Mouse (Mus musculus) CH12.LX (cell line): Measurements from ENCODE around the gene Luzp1. TPM values are rescaled to one million over a fixed set of nuclear protein-coding genes. Genes with fewer than 3 reads are reported as not detected.

ENCODE experiments used
- DNase-seq: peaks from one replicate; pipeline ENCODE4 v3.0.0-alpha.2; 2013; ENCODE audit errors: extremely low read depth
- H3K27ac ChIP-seq: 2 replicates; pipeline ENCODE4 v1.5.1; 2012; ENCODE audit warnings: low read depth, mild to moderate bottlenecking, control low read depth, moderate library complexity; ENCODE audit not compliant: insufficient read depth
- H3K27me3 ChIP-seq: replicated peaks from 2 replicates; pipeline ENCODE3; 2012; ENCODE audit warnings: inconsistent platforms
- H3K36me3 ChIP-seq, 2 experiments: replicated peaks in 1 of 2; 2 replicates each; pipeline versions ENCODE3 to v1.6.1; 2012; ENCODE audit warnings: inconsistent platforms in 1 of 2, low read length in 1 of 2, mild to moderate bottlenecking in 1 of 2, mixed read lengths in 1 of 2, moderate library complexity in 1 of 2; ENCODE audit not compliant: control insufficient read depth in 1 of 2, insufficient read depth in 1 of 2
- H3K4me1 ChIP-seq, 2 experiments: 2 replicates each; pipeline ENCODE4 v1.6.1; 2012; ENCODE audit warnings: inconsistent platforms in 1 of 2, moderate library complexity in 1 of 2; ENCODE audit not compliant: insufficient read depth in 2 of 2, control insufficient read depth in 1 of 2
- H3K4me2 ChIP-seq: 2 replicates; pipeline ENCODE4 v1.6.1; 2012; ENCODE audit warnings: low read depth, mild to moderate bottlenecking, control low read depth; ENCODE audit not compliant: poor library complexity, insufficient read depth, severe bottlenecking
- H3K4me3 ChIP-seq, 3 experiments: fragments of 150-350 bp in 1 of 3; sonication (generic) in 1 of 3; replicated peaks in 1 of 3; 2 replicates each; pipeline versions ENCODE3 to v1.5.1; 2011 to 2012; ENCODE audit warnings: low read depth in 2 of 3, low read length in 2 of 3, mild to moderate bottlenecking in 2 of 3, moderate library complexity in 2 of 3, control low read depth in 1 of 3, improper control_type of control experiment in 1 of 3, inconsistent platforms in 1 of 3, mixed read lengths in 1 of 3; ENCODE audit not compliant: poor library complexity in 1 of 3
- H3K79me2 ChIP-seq: replicated peaks from 2 replicates; pipeline ENCODE4 v1.6.1; 2012; ENCODE audit warnings: mild to moderate bottlenecking, moderate library complexity; ENCODE audit not compliant: control insufficient read depth, poor library complexity, insufficient read depth, severe bottlenecking; ENCODE audit errors: extremely low read depth
- H3K9ac ChIP-seq: 2 replicates; pipeline ENCODE4 v1.6.1; 2012; ENCODE audit warnings: low read depth, mild to moderate bottlenecking, control low read depth, moderate library complexity; ENCODE audit not compliant: insufficient read depth
- H3K9me3 ChIP-seq: replicated peaks from 2 replicates; pipeline ENCODE3; 2012; ENCODE audit warnings: low read length, inconsistent platforms, mixed read lengths
- BHLHE40 ChIP-seq: IDR thresholded peaks from 2 replicates; pipeline ENCODE4 v1.6.1; 2011; ENCODE audit warnings: mild to moderate bottlenecking, low read depth, low read length, improper control_type of control experiment
- CHD1 ChIP-seq: IDR thresholded peaks from 2 replicates; pipeline ENCODE4 v1.6.1; 2012; ENCODE audit warnings: low read depth, low read length, improper control_type of control experiment, inconsistent platforms
- CHD2 ChIP-seq: IDR thresholded peaks from 2 replicates; pipeline ENCODE4 v1.6.1; 2011; ENCODE audit warnings: low read length, improper control_type of control experiment
- CTCF ChIP-seq, 2 experiments: IDR thresholded peaks in 1 of 2; conservative IDR thresholded peaks in 1 of 2; 2 replicates each; pipeline ENCODE4 v1.5.1; 2011 to 2012; ENCODE audit warnings: low read depth in 2 of 2, low read length in 2 of 2, improper control_type of control experiment in 1 of 2, inconsistent platforms in 1 of 2, mild to moderate bottlenecking in 1 of 2, moderate library complexity in 1 of 2
- E2F4 ChIP-seq: IDR thresholded peaks from 2 replicates; pipeline ENCODE4 v1.6.1; 2011; ENCODE audit warnings: low read depth, low read length, improper control_type of control experiment; ENCODE audit not compliant: insufficient replicate concordance
- ELF1 ChIP-seq: IDR thresholded peaks from 2 replicates; pipeline ENCODE4 v1.6.1; 2014; ENCODE audit warnings: low read depth, mild to moderate bottlenecking, inconsistent platforms, low read length, improper control_type of control experiment
- EP300 ChIP-seq: IDR thresholded peaks from 2 replicates; pipeline ENCODE4 v1.6.1; 2011; ENCODE audit warnings: low read length, improper control_type of control experiment
- ETS1 ChIP-seq: conservative IDR thresholded peaks from 2 replicates; pipeline ENCODE4 v1.6.1; 2012; ENCODE audit warnings: low read depth, mild to moderate bottlenecking, inconsistent platforms, low read length, improper control_type of control experiment, moderate library complexity
- GABPA ChIP-seq: IDR thresholded peaks from 2 replicates; pipeline ENCODE4 v1.6.1; 2012; ENCODE audit warnings: low read depth, low read length, improper control_type of control experiment, inconsistent platforms; ENCODE audit not compliant: insufficient replicate concordance
- HCFC1 ChIP-seq: IDR thresholded peaks from 2 replicates; pipeline ENCODE4 v1.6.1; 2012; ENCODE audit warnings: low read depth, mild to moderate bottlenecking, inconsistent platforms, low read length, improper control_type of control experiment
- IRF4 ChIP-seq: IDR thresholded peaks from 2 replicates; pipeline ENCODE4 v1.6.1; 2014; ENCODE audit warnings: low read depth, mild to moderate bottlenecking, inconsistent platforms, low read length, improper control_type of control experiment
- JUN ChIP-seq: IDR thresholded peaks from 2 replicates; pipeline ENCODE4 v1.6.1; 2011; ENCODE audit warnings: low read depth, mild to moderate bottlenecking, low read length, improper control_type of control experiment, moderate library complexity; ENCODE audit not compliant: insufficient read depth
- JUND ChIP-seq: conservative IDR thresholded peaks from 2 replicates; pipeline ENCODE4 v1.6.1; 2011; ENCODE audit warnings: low read depth, low read length, improper control_type of control experiment
- KAT2A ChIP-seq: IDR thresholded peaks from 2 replicates; pipeline ENCODE4 v1.6.1; 2012; ENCODE audit warnings: low read length, improper control_type of control experiment, inconsistent platforms; ENCODE audit not compliant: insufficient replicate concordance
- MAFK ChIP-seq: IDR thresholded peaks from 2 replicates; pipeline ENCODE4 v1.6.1; 2011; ENCODE audit warnings: low read length, improper control_type of control experiment; ENCODE audit not compliant: insufficient replicate concordance
- MAX ChIP-seq: IDR thresholded peaks from 2 replicates; pipeline ENCODE4 v1.6.1; 2011; ENCODE audit warnings: low read length, improper control_type of control experiment
- MAZ ChIP-seq: IDR thresholded peaks from 2 replicates; pipeline ENCODE4 v1.6.1; 2012; ENCODE audit warnings: low read depth, mild to moderate bottlenecking, inconsistent platforms, low read length, improper control_type of control experiment, moderate library complexity
- MEF2A ChIP-seq: IDR thresholded peaks from 2 replicates; pipeline ENCODE4 v1.6.1; 2014; ENCODE audit warnings: low read depth, mild to moderate bottlenecking, inconsistent platforms, low read length, improper control_type of control experiment, borderline replicate concordance
- MXI1 ChIP-seq: IDR thresholded peaks from 2 replicates; pipeline ENCODE4 v1.6.1; 2011; ENCODE audit warnings: mild to moderate bottlenecking, low read depth, low read length, improper control_type of control experiment
- MYC ChIP-seq: IDR thresholded peaks from 2 replicates; pipeline ENCODE4 v1.6.1; 2011; ENCODE audit warnings: low read depth, mild to moderate bottlenecking, improper control_type of control experiment, low read length
- NELFE ChIP-seq: IDR thresholded peaks from 2 replicates; pipeline ENCODE4 v1.6.1; 2011; ENCODE audit warnings: low read depth, low read length, improper control_type of control experiment
- NRF1 ChIP-seq: IDR thresholded peaks from 2 replicates; pipeline ENCODE4 v1.6.1; 2014; ENCODE audit warnings: low read depth, mild to moderate bottlenecking, inconsistent platforms, low read length, improper control_type of control experiment, moderate library complexity
- PAX5 ChIP-seq: IDR thresholded peaks from 2 replicates; pipeline ENCODE4 v1.6.1; 2012; ENCODE audit warnings: low read length, inconsistent platforms, mixed read lengths
- POLR2A ChIP-seq: IDR thresholded peaks from 2 replicates; pipeline ENCODE4 v1.6.1; 2011; ENCODE audit warnings: low read depth, mild to moderate bottlenecking, improper control_type of control experiment, low read length
- POLR2AphosphoS2 ChIP-seq: IDR thresholded peaks from 2 replicates; pipeline ENCODE4 v1.6.1; 2011; ENCODE audit warnings: low read depth, low read length, improper control_type of control experiment
- RAD21 ChIP-seq: IDR thresholded peaks from 2 replicates; pipeline ENCODE4 v1.6.1; 2011; ENCODE audit warnings: low read depth, mild to moderate bottlenecking, low read length, improper control_type of control experiment, moderate library complexity
- RCOR1 ChIP-seq: conservative IDR thresholded peaks from 2 replicates; pipeline ENCODE4 v1.6.1; 2012; ENCODE audit warnings: low read depth, mild to moderate bottlenecking, inconsistent platforms, low read length, improper control_type of control experiment
- SIN3A ChIP-seq: IDR thresholded peaks from 2 replicates; pipeline ENCODE4 v1.6.1; 2012; ENCODE audit warnings: low read length, improper control_type of control experiment, inconsistent platforms
- SMC3 ChIP-seq: IDR thresholded peaks from 2 replicates; pipeline ENCODE4 v1.6.1; 2011; ENCODE audit warnings: low read depth, low read length, improper control_type of control experiment
- TBP ChIP-seq: conservative IDR thresholded peaks from 2 replicates; pipeline ENCODE4 v1.6.1; 2011; ENCODE audit warnings: low read depth, low read length, improper control_type of control experiment
- TCF12 ChIP-seq: IDR thresholded peaks from 2 replicates; pipeline ENCODE4 v1.6.1; 2014; ENCODE audit warnings: low read depth, mild to moderate bottlenecking, inconsistent platforms, low read length, improper control_type of control experiment
- UBTF ChIP-seq: IDR thresholded peaks from 2 replicates; pipeline ENCODE4 v1.6.1; 2012; ENCODE audit warnings: low read depth, mild to moderate bottlenecking, inconsistent platforms, low read length, improper control_type of control experiment, moderate library complexity
- USF1 ChIP-seq: IDR thresholded peaks from 2 replicates; pipeline ENCODE4 v1.6.1; 2014; ENCODE audit warnings: low read depth, mild to moderate bottlenecking, inconsistent platforms, low read length, improper control_type of control experiment
- USF2 ChIP-seq: conservative IDR thresholded peaks from 2 replicates; pipeline ENCODE4 v1.6.1; 2011; ENCODE audit warnings: low read depth, low read length, improper control_type of control experiment
- ZC3H11A ChIP-seq: IDR thresholded peaks from 2 replicates; pipeline ENCODE4 v1.6.1; 2012; ENCODE audit warnings: low read depth, mild to moderate bottlenecking, inconsistent platforms, low read length, improper control_type of control experiment
- ZKSCAN1 ChIP-seq: IDR thresholded peaks from 2 replicates; pipeline ENCODE4 v1.6.1; 2012; ENCODE audit warnings: low read depth, inconsistent platforms, low read length, improper control_type of control experiment, borderline replicate concordance
- ZMIZ1 ChIP-seq: IDR thresholded peaks from 2 replicates; pipeline ENCODE4 v1.6.1; 2012; ENCODE audit warnings: low read depth, mild to moderate bottlenecking, inconsistent platforms, low read length, improper control_type of control experiment
- ZNF384 ChIP-seq: IDR thresholded peaks from 2 replicates; pipeline ENCODE4 v1.6.1; 2012; ENCODE audit warnings: low read depth, low read length, improper control_type of control experiment, inconsistent platforms
- dilution Hi-C: fragments of 300-500 bp; cut with MboI; formaldehyde crosslinking; loops from 2 replicates; pipeline ENCODE4 v1.14.3; 2020; ENCODE audit warnings: low sequenced_read_pairs; ENCODE audit not compliant: extremely low pct_unique_long_range_greater_than_20kb, extremely low pct_ligation_motif_present
- in situ Hi-C: fragments of 300-500 bp; cut with MboI; formaldehyde crosslinking; loops from 3 replicates; pipeline ENCODE4 v1.14.3; 2019; ENCODE audit warnings: low sequenced_read_pairs, low pct_ligation_motif_present, low pct_unique_long_range_greater_than_20kb, mixed read lengths
- polyA plus RNA-seq: library from polyadenylated mRNA; unstranded; fragments of >175 nt; gene quantifications from 2 replicates; pipeline ENCODE4 v1.2.1, GENCODE M21; 2012; ENCODE audit warnings: low read depth; ENCODE audit not compliant: insufficient read length
- total RNA-seq, 2 experiments: library from RNA; depleted of rRNA; stranded (reverse); fragments of 300-350 nt in 1 of 2; fragments of >200 nt in 1 of 2; gene quantifications; 2 replicates each; pipeline ENCODE4 v1.2.3; 2012 to 2014

Gene Luzp1
- 6.1 and 6.9 TPM in 2 replicates for total RNA-seq (2012; rRNA removed)
- 4.7 and 5.0 TPM in 2 replicates for total RNA-seq (2014; rRNA removed)
- 5.9 and 7.0 TPM in 2 replicates for polyA plus RNA-seq

DNA sequence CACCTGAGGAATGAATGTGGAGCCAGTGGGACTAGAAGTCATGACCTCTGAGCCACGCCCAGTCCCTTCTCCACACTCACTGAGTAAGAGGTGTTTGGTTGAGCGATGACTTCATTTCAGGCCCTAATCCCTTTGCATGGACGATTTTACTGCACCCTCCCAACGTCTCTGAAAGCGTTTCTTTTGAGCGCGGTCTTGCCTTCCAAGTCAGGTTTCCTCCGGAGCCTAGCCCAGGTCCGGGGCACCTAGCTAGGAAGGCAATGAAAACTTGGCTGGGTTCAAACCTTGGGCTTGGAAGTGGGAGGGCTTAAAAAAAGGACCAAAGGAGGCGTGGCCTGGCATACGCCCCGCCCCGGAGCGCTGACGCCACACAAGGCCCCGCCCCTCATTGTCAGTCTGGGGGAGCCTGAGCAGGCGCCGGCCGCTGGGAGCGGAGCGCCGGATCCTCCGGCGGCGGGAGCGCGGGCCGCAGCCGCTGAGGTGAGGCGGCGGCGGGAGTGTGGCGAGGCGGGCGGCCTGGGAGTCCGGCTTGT is at the start of gene Luzp1:
Gene Luzp1 (plus strand): TSS at position 391 of the 533 bp plus-strand sequence.
- Histone ChIP-seq H3K9me3 (no peaks in the 10 kb centered on the region), H3K4me3 (peak within 1 kb of the TSS; percentile 51 to 75 (median 72)), H3K4me1 (peaks cover 0 to 25% of the 10 kb centered on the region in 2 experiments; a peak in 3 of 4 replicates), H3K27me3 (peaks cover 14% of the 10 kb centered on the region)
- in situ Hi-C loops = no loop called here
- no peak for TF ChIP-seq RAD21
- no peak for TF ChIP-seq ELF1
- no peak for TF ChIP-seq ZC3H11A
- peak; percentile 78 for TF ChIP-seq NRF1
- TF ChIP-seq ZKSCAN1 = no peak
- TF ChIP-seq SIN3A = no peak
- TF ChIP-seq ETS1 = no peak
- TF ChIP-seq ZNF384 = no peak
- TF ChIP-seq POLR2AphosphoS2 = no peak
- TF ChIP-seq JUN = no peak
- TF ChIP-seq KAT2A = no peak
- TF ChIP-seq BHLHE40 = no peak
- no peak for TF ChIP-seq SMC3
- no peak for TF ChIP-seq PAX5
- no peak for TF ChIP-seq TBP
- no peak for TF ChIP-seq IRF4
- TF ChIP-seq RCOR1 = no peak
- no peak for TF ChIP-seq MAFK
- TF ChIP-seq MAZ = no peak
- TF ChIP-seq USF2 = no peak
- TF ChIP-seq JUND = no peak
- TF ChIP-seq HCFC1 = no peak
- no peak for TF ChIP-seq GABPA
- TF ChIP-seq CHD1 = no peak
- no peak for TF ChIP-seq MEF2A
- TF ChIP-seq MXI1 = no peak
- no peak for TF ChIP-seq USF1
- TF ChIP-seq NELFE = peak; percentile 53
- no peak for TF ChIP-seq CTCF (conservative IDR thresholded peaks at IDR 0.05 in 1 of 2, IDR thresholded peaks at IDR 0.05 in 1 of 2; ENCODE audit: low read depth in 2 of 2, low read length in 2 of 2)
- TF ChIP-seq CHD2 = no peak
- TF ChIP-seq MYC = no peak
- no peak for TF ChIP-seq EP300
- TF ChIP-seq POLR2A = peak; percentile 87
- no peak for TF ChIP-seq MAX
- TF ChIP-seq E2F4 = no peak
- peak; percentile 68 for TF ChIP-seq UBTF
- TF ChIP-seq ZMIZ1 = no peak
- TF ChIP-seq TCF12 = peak; percentile 46; the same call in 1 of the 2 replicates
- TF ChIP-seq, all 38 proteins: peak for 5
- H3K79me2 ChIP-seq = peaks cover 5% of the 10 kb centered on the region; the same call in 1 of the 2 replicates
- H3K4me2 ChIP-seq = peak within 1 kb of the TSS; percentile 72
- DNase-seq = peak; percentile 85
- no peaks in the 10 kb centered on the region for H3K36me3 ChIP-seq
- peak within 1 kb of the TSS; percentile 71 for H3K9ac ChIP-seq
- dilution Hi-C loops = no loop called here
- H3K27ac ChIP-seq = peak within 1 kb of the TSS; percentile 18; the same call in 1 of the 2 replicates
